In genomic region chr3:30445970-30446442, GRCm38 (mm10) we compare ENCODE assay signal across 29 mouse cellular contexts.
DNase-seq lines count a peak whose midpoint lies in the region; ATAC-seq lines count a peak whose summit lies in the region.
"Had no signal": no experiment of that assay in that cellular context is flagged by ENCODE, and none has a peak within 500 bp of the region (broad histone marks: within the 10 kb centered on the region; RNA-seq: fewer than 3 reads in every experiment).

No protein-coding gene starts in this region.

- peaks cover 10% of the 10 kb centered on the region for H3K4me1 ChIP-seq in limb, embryonic 15.5 days
- H3K4me1 ChIP-seq in forebrain, embryonic 15.5 days = no peaks in the 10 kb centered on the region
- H3K4me1 ChIP-seq in neural tube, embryonic 15.5 days = no peaks in the 10 kb centered on the region
- H3K4me1 ChIP-seq: embryonic facial prominence, embryonic 10.5 days; embryonic facial prominence, embryonic 15.5 days; forebrain, embryonic 12.5 days; liver, embryonic 13.5 days; midbrain, embryonic 15.5 days had no signal

- peak; percentile 80 for DNase-seq in heart, adult 11 months
- DNase-seq in heart, postnatal 25 days (ENCODE audit: low spot score) = no peak
- peak; percentile 84 for DNase-seq in kidney, adult 9 months
- DNase-seq in kidney, postnatal 10 days = no peak
- peak; percentile 55 to 72 for DNase-seq in kidney, postnatal 36 days
- DNase-seq: adrenal gland, adult 2 months; adrenal gland, postnatal 36 days; cerebellum, adult 18-20 months; cerebellum, postnatal 14 days; gastrocnemius, postnatal 10 days; heart, postnatal 14 days; layer of hippocampus, adult 9-11 months; liver, embryonic 13.5 days; lung, adult 2 months; lung, postnatal 10 days; thymus, adult 18-20 months; thymus, postnatal 25 days had no signal

- intact Hi-C loops in heart, postnatal 25 days (cut with DNase I) = no loop called here

- H3K27me3 ChIP-seq in limb, embryonic 15.5 days = no peaks in the 10 kb centered on the region
- no peaks in the 10 kb centered on the region for H3K27me3 ChIP-seq in forebrain, embryonic 15.5 days
- H3K27me3 ChIP-seq in neural tube, embryonic 15.5 days (replicated peaks) = no peaks in the 10 kb centered on the region
- H3K27me3 ChIP-seq: CH12.LX; embryonic facial prominence, embryonic 15.5 days; forebrain, embryonic 12.5 days; liver, embryonic 13.5 days; midbrain, embryonic 15.5 days had no signal

- H3K9ac ChIP-seq in limb, embryonic 15.5 days = no peak overlapping the region
- no peak overlapping the region for H3K9ac ChIP-seq in forebrain, embryonic 15.5 days (replicated peaks)
- no peak overlapping the region for H3K9ac ChIP-seq in neural tube, embryonic 15.5 days (replicated peaks)
- H3K9ac ChIP-seq: embryonic facial prominence, embryonic 15.5 days; forebrain, embryonic 12.5 days; liver, embryonic 13.5 days; midbrain, embryonic 15.5 days had no signal

- H3K27ac ChIP-seq in limb, embryonic 15.5 days = peak overlapping the region; percentile 61
- no peak overlapping the region for H3K27ac ChIP-seq in forebrain, embryonic 15.5 days (replicated peaks)
- H3K27ac ChIP-seq in neural tube, embryonic 15.5 days (replicated peaks) = no peak overlapping the region
- H3K27ac ChIP-seq: embryonic facial prominence, embryonic 10.5 days; embryonic facial prominence, embryonic 15.5 days; forebrain, embryonic 12.5 days; liver, embryonic 13.5 days; macrophage; midbrain, embryonic 15.5 days; stomach, postnatal 0 days had no signal

- WGBS in limb, embryonic 15.5 days = 55% methylated on average over 6 of the region's 6 CpGs
- 95% methylated on average over 6 of the region's 6 CpGs for WGBS in forebrain, embryonic 15.5 days
- 94% methylated on average over 6 of the region's 6 CpGs for WGBS in neural tube, embryonic 15.5 days

- no peaks in the 10 kb centered on the region for H3K9me3 ChIP-seq in limb, embryonic 15.5 days
- H3K9me3 ChIP-seq in forebrain, embryonic 15.5 days = no peaks in the 10 kb centered on the region
- no peaks in the 10 kb centered on the region for H3K9me3 ChIP-seq in neural tube, embryonic 15.5 days (replicated peaks)
- H3K9me3 ChIP-seq: embryonic facial prominence, embryonic 10.5 days; embryonic facial prominence, embryonic 15.5 days; forebrain, embryonic 12.5 days; liver, embryonic 13.5 days; midbrain, embryonic 15.5 days had no signal

- H3K4me2 ChIP-seq in limb, embryonic 15.5 days = no peak overlapping the region
- no peak overlapping the region for H3K4me2 ChIP-seq in forebrain, embryonic 15.5 days (replicated peaks)
- no peak overlapping the region for H3K4me2 ChIP-seq in neural tube, embryonic 15.5 days
- H3K4me2 ChIP-seq: embryonic facial prominence, embryonic 15.5 days; forebrain, embryonic 12.5 days; liver, embryonic 13.5 days; midbrain, embryonic 15.5 days had no signal

- H3K4me3 ChIP-seq in limb, embryonic 15.5 days = no peak overlapping the region
- no peak overlapping the region for H3K4me3 ChIP-seq in forebrain, embryonic 15.5 days
- H3K4me3 ChIP-seq in neural tube, embryonic 15.5 days (replicated peaks) = no peak overlapping the region
- H3K4me3 ChIP-seq: embryonic facial prominence, embryonic 10.5 days; embryonic facial prominence, embryonic 15.5 days; forebrain, embryonic 12.5 days; liver, embryonic 13.5 days; midbrain, embryonic 15.5 days had no signal

- H3K36me3 ChIP-seq in limb, embryonic 15.5 days = no peaks in the 10 kb centered on the region
- H3K36me3 ChIP-seq in forebrain, embryonic 15.5 days = no peaks in the 10 kb centered on the region
- no peaks in the 10 kb centered on the region for H3K36me3 ChIP-seq in neural tube, embryonic 15.5 days
- H3K36me3 ChIP-seq: embryonic facial prominence, embryonic 15.5 days; forebrain, embryonic 12.5 days; liver, embryonic 13.5 days; midbrain, embryonic 15.5 days had no signal

- no peak for ATAC-seq in limb, embryonic 15.5 days (ENCODE audit: insufficient number of reproducible peaks, low FRiP score, low TSS enrichment, low read depth)
- no peak for ATAC-seq in forebrain, embryonic 15.5 days (replicated peaks)
- no peak for ATAC-seq in neural tube, embryonic 15.5 days (ENCODE audit: low FRiP score)
- ATAC-seq: activated CD4-positive, CD25-positive, alpha-beta regulatory T cell, adult 4 months; hindbrain, embryonic 16.5 days; midbrain, embryonic 15.5 days had no signal

Comparison
In these comparisons a context has a peak if more than half of its experiments do, and no peak if none do; other contexts are left out.
1. DNase-seq: peak in heart, adult 11 months (single experiment), kidney, adult 9 months (single experiment) and kidney, postnatal 36 days (2 of 2); none in heart, postnatal 25 days (single experiment) and kidney, postnatal 10 days (single experiment).